Mouse (Mus musculus) left cerebral cortex, postnatal 10 days (tissue): ENCODE results near the gene Txn2. TPM values are rescaled to one million over a fixed set of nuclear protein-coding genes. Genes with fewer than 3 reads are reported as not detected.
A peak's percentile ranks its signal among the peaks of the same experiment; 100 is the strongest.

Source experiments
- DNase-seq, 2 experiments: peaks; one replicate each; pipeline ENCODE4 v3.0.0; 2021 to 2022; ENCODE audit warnings: low spot score in 2 of 2, mixed read lengths in 1 of 2; ENCODE audit errors: extremely low spot score in 1 of 2
- intact Hi-C: fragments of 180-260 bp; cut with DNase I; formaldehyde crosslinking; loops from one replicate; pipeline ENCODE4 v1.15.1; 2025
- total RNA-seq, 2 experiments: library from RNA; stranded (reverse); gene quantifications; 2 replicates each; pipeline ENCODE4 v1.2.3; 2021

Gene Txn2
- total RNA-seq, 2 experiments from 2014 or later, result 108 to 115 TPM

DNA sequence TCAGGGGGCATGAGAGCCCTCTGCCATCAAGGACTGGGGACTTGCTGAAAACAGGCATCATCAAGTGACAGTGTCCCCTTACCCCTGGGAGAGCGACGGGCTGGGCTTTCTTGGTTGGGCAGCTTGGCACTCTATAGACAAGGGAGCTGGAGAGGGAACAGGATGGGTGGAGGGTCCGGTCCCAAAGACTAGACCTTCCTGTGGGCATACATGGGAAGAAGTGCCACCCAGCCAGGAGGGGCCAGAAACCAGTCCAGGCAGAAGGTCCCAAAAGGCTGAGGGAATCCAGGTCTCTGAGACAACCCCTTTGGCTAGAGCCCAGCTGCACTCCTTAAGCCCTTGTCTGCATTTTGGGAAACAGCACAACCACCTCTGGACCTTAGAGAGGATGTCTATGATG, 14.3 kb downstream of the Txn2 start:
- no peak for DNase-seq
- intact Hi-C loops, result no loop called here

DNA sequence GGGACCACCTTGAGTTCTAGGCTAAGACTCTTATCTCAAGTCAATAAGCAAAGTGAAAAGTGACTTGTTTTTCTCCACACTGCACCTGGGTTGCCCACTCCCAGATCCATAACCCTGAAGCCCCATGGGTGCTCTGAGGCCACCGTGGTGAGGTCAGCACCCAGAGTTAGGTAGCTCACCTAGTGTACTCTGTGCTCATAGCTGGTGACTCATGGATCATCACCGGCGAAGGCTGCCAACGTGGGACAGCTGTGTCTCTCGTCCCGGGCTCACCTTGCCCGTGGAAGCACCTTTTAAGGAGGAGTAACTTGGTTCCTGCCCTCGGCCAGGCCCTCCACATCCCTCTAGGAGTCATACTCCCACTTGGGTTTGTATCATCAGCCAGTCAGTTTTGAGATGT, 15.8 kb downstream of the Txn2 start:
- intact Hi-C loops, result no loop called here
- no peak for DNase-seq

DNA sequence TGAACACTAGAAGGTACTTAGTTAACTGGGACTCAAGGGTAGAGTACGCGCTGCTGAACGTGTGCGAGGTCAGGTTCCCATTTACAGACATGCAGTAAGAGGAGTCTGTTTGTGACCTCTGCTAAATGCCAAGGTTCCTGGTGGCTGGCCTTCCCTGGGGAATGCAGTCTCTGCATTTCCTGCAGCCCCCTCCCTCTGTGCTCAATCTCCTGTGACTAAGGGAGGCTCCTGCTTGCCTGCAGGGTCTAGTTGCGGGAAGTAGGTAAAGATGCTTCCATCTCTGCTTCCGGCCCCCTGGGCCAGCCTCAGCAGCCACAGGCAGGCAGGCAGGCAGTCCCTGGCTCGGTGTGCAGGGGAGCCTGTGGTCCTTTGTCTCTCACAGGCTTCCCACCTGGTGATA, 16.2 kb downstream of the Txn2 start:
- intact Hi-C loops, result no loop called here
- DNase-seq, result no peak

DNA sequence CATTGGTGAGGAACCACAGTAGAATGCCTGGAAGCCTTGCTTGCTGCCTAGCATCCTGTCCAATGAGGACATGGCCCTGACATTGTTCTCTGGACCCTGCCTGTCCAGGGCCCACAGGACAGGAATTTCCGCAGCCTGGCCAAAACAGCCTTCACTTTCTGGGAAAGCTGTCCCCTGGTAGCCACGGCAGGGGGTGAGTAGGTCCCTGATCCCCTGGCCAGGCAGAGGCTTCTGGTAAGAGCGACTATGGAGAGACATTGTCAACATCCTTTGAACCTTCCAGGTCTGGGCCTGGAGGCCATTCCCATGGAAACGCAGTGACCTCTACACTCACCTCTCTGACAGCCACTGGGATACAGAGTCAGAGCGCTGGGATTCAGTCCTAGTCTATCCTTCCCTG, 16.8 kb downstream of the Txn2 start:
- intact Hi-C loops, result no loop called here
- peak in 1 of 2 experiments; percentile 71 for DNase-seq

DNA sequence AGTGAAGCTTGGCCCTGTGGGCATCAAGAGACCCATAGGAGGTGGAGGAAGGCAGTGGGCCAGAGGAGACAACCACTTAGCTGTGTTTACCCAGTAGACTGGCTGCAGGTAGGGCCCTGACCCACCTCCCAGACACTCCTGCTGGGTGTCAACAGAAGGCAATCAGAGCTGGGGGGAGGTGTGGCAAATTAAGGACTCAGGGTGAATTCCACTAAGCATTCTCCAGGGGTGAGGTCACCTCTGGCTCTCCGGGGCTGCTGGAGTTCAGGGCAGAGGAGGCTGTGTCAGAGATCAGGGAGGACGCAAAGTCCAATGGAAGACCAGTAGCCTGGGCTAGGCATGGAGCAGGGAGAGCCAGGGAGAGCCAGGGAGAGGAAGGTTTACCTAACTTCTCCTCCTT, 17.7 kb downstream of the Txn2 start:
- intact Hi-C loops, result no loop called here
- DNase-seq, result no peak

DNA sequence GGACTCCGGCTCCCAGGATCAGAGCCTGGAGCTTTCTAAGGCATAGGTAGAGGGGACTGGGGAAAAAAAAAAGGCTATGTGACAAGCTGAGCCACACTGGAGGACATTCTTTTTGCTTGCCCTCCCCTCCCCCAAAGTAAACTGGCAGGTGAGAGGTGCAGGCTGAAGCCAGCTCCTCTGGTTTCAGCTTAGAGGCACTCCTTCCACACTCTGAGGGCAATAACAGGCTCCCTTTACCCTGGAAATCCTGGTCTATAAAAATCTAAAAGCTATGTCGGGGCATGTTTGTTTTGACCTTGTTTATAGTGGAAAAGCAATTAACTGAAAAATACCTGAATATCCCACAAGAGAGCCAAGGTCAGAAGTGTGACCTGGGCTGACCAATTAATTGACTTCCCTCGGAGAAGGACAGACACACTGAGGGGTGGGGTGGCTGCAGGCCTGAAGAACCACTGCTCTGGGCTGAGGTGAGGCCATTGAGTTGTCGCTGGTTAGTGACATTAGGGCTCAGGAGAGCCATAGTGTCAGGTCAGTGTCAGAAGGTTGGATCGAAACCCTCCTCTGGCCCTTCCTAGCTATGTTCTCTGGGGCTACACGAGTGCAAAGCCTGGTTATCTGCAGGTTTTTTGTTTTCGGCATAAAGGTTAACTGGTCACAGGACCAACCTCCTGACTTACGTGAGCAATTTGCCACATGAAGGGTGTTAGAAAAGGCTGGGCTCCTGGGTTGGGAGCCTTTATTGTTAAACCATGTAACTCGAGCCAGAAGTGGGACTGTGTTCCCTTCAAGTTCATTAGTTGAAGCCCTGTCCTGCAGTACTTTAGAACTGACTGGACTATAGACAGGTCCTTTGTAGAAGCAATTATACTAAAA, 20.9 kb downstream of the Txn2 start:
- intact Hi-C loops, result no loop called here
- DNase-seq, result no peak

DNA sequence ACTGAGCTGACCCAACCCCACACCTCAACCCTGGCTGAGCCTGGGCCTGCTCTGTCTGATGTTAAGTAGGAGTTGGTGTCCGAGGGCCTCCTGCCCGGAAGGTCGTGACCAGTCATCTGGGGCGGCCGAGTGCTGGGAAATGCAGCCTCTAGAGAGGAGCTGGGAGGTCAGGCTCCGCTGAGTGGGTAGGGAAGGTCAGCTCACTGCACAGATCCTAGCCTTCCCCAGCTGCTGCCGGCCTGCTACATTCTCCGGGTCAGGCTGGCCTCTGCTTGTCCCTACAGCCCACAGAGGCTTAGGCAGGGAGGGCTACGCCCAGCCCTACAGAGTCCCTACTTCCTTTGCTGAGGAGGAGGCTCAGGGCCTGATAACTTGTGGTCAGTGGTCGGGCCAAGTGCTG, 22.3 kb downstream of the Txn2 start:
- DNase-seq, result no peak
- intact Hi-C loops, result no loop called here

DNA sequence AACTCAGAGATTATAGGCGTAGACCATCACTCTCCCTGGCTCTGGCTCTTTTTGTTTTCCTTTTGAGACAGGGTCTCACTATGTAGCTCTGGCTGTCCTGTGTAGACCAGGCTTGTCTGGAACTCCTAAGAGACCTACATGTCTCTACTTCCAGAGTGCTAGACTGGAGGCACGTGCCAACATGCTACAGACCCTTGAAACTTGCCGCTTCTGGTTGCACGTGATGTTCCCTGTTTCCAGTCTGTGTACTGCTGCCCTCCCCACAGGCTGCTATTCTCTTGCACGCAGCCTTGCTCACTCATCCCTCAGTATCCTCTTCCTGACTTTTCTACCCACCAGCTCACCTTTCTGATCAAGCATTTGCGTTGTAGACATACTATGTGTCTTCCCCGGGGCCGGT, 22.7 kb downstream of the Txn2 start:
- no peak for DNase-seq
- intact Hi-C loops, result no loop called here

DNA sequence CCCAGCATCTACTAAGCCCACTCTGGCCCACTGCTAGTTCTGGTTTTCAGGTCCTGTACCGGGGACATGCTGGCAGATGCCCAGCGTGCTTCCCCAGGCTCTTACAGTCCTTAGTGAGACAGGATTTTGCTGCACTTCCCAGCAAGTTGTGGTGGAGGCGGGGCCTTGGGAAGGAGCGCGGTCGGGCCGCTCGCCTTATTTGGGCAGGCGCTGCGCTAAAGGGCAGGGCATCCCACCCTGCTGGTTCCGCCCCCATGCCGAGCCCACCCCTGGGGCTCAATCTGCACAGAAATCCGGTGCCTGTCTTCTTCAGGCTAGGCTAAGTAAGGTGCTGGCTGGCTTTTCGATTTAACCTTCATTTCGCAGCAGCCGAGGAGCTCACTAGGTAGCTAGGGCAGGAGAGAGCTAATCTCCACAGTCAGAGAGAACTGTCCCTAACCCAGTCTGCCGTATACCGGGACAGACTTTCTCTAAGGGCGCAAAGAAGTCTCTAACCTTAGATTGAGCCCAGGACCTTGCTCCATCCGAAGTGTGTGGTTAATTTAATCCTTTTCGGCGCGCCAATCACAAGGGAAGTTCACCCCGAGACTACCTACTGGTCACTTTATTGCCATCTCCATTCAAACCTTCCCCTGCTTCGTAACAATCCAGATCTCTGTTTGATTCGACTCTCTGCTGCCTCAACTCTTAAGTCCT, 23.4 kb downstream of the Txn2 start:
- intact Hi-C loops, result no loop called here
- peak in 1 of 2 experiments; percentile 85 for DNase-seq

DNA sequence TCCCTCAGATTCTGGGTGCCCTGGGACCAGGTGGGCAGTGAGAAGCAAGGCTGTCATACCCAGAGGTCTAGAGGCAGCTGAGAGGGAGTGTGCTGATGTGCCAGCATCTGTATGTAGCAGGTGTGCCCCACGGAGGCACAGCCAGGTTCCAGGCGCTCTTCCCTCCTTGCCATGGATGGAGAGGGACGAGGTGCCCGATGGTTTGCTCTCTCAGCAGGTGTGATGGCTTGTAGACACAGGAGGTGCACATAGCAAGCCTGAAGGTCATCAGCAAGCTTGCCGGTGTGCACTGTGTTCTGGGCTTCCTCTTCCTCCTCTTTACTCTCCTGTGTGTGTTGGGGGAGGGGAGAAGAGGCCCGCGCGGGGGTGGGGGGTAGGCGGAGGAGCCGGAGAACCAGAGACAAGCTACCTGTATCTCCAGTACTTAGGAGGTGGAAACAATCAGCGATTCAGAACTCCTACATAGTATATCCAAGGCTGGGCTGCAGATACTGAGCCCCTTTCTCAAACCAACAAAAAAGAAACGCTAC, 24.4 kb downstream of the Txn2 start:
- DNase-seq, result no peak
- intact Hi-C loops, result no loop called here

DNA sequence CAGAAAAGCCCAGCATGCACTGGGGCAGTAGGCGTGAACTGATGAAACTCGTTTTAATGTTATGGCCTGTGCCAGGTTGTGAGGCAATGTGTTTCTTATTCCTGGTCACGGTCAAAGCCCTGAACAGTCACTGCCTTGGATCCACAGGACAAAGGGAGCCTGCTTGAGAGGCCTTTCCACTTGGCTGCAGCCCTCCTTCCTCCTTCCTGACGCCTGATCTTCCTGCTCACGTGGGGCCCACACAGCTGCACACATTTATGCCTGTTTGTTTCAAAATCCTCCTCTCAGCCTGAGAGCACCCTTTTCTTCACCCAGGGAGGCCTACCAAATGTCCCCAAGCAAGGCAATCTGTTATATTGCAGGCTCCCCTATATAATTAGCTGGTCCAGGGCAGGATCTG, 25.6 kb downstream of the Txn2 start:
- no peak for DNase-seq
- intact Hi-C loops, result no loop called here

DNA sequence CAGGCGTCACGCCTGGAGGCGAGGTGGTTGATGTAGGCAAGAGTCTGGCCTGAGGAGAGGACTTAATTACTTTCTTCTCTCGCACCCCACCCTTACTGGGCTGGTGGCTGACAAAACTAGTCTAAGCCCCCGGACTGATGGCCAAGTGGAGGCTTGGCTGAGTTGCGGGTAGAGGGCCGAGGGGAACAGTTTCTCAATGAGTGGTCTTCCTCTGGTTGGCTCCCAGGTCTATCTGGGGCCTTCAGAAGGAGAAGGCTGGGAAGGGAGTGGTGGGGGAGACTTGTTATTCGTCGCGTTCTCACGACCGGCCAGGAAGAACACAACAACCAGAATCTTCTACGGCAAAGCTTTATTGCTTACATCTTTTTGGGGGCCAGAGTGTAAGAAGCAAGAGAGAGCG, 33.9 kb downstream of the Txn2 start:
- intact Hi-C loops, result no loop called here

DNA sequence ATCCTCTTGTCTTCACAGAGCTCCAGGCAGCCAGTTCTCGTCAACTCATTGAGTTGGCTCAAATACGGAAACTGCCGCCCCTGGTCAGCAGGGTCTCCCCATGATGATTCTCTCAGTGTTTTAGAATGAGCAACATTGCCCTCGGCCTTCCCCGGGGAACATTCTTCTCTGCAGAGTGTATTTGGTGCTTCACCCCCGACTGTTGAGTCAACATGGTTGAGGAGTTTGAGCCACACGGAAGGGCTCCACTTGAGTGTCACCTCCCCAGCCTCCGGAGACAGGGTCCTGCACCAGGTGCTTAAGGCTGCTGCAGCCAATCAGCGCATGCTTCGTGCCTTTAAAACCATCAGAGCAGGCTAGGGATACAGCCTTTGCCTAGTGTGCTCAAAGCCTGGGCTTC, 35.5 kb downstream of the Txn2 start:
- no peak for DNase-seq
- intact Hi-C loops, result no loop called here

More for the DNA sequence above, 33.9 kb downstream of the Txn2 start:
- DNase-seq, result no peak

DNA sequence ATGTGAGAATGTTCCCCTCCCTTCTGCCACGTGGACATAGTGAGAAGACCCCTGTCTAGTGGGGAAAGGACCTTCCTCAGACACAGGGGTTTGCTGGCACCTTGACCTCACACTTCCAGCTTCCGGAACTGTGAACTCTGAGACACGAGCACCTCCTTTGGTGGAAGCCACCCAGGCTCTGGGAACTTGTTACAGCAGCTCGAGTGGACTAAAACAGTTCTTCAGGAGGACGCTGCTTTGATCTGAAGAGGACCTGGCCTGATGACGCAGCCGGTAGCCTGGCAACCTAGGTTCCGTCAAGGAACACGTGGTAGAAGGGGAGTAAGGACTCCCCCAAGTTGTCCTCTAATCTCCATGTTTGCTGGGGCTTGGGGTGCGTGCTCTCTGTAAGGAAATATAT, 36.4 kb downstream of the Txn2 start:
- intact Hi-C loops, result no loop called here
- no peak for DNase-seq

DNA sequence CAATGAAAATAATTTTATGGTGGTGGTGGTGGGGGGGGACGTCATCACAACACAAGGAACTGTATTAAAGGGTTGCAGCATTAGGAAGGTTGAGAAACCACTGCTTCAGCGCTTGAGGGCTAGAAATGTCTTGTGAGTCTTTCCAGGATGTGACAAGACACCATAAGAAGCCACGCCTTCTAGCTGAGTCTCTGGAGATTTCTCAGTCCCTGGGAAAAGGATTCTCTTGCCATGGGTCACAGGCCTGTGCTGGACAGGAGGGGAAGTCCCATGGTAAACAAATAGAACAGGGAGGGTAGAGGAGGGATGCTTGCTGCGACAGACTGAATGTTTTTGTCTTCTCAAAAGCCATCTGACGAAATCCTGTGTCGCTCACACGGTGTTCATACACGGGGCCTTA, 37.0 kb downstream of the Txn2 start:
- DNase-seq, result peak in 1 of 2 experiments; percentile 66
- intact Hi-C loops, result no loop called here

DNA sequence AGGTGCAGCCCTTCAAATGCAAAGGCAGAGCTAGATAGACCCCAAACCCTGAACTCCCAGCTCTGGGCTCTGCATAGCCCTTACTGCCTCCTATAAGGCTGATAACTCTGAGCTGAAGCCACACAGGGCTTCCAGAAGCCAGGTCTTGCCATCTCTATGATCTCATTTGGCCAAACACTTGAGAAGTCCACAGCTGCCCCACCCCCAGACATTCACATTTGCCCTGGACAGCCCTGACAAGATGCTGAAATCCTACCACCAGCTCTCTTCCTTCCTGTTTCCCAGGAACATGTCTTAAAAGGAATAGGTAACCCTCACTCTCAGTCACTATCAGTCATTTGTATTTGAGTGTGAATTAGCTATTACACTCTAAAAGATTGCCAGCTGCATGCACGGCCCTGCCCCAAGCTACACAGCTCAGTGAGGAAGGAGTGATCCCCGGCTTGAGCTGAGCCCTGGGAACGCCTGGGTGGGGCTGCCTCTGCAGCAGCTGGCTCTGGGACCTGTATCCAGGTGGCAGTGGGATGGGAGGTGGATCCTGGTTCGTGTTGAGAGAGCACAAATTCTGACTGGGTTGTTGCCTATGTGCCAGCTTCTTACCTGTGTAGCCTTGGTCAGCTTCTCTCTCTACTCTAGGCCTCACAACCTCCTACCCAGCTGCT, 38.9 kb downstream of the Txn2 start:
- no peak for DNase-seq
- intact Hi-C loops, result no loop called here

DNA sequence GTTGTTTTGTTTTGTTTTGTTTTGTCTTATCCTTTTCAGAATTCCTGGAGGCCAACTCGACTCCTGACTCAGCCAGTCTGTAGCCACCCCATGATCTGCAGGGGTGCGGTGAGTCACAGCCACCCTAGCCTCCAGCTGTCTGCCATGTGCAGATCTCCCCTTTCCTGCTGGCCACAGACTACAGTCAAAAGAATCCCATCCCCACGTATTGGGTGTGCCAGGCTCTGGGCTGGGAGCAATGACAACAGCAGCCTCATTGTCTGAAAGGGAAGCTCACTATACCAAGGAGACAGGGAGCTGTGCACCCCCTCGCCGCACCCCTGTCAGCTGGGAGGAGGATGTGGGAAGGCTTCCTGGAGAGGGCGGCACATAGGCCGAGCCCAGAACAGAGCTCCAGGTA, 40.5 kb downstream of the Txn2 start:
- no peak for DNase-seq
- intact Hi-C loops, result no loop called here

DNA sequence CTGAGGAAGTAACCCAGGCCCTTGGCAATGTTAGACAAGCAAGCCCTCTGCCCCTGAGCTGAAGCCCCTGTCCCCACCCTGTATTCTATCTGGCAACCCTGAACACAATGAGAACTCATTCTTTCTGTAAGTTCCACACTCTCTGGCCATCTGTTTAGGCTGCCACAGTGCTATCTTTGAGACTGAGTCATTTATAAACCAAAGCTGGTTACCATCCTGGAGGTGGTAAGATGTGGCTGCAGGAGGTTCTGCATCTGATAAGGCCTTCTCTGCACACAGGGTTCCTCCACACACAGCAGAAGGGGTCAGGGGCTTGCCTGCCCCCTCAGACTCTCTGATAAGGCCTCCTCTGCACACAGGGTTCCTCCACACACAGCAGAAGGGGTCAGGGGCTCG, 41.7 kb downstream of the Txn2 start:
- intact Hi-C loops, result no loop called here
- DNase-seq, result no peak

DNA sequence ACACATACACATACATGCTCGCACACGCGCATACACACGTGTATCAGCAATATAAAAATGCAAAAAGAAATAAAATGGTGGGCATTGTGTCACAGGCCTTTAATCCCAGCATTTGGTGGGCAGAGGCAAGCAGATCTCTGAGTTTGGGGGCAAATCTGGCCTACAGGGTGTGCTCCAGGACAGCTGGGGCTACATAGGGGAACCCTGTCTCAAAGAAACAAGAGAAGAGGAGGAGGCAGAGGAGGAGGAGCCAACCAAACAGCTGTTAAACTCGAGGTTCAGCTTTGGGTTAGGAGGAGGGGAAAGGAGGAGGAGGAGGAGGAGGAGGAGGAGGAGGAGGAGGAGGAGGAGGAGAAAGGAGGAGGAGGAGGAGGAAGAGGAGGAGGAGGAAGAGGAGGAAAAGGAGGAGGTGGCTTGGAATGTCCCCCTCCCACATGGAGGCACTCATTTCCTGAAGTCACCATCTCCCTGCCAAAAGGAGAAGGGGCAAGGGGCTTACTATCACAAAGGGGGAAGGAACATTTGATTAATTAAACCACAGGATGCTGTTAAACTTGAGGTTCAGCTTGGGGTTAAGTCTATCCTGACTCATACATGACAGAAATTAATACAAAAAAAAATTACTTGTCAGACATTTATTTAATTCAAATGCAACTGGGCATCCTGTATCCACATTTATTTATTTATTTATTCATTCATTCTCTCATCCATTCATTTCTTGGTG, 42.3 kb downstream of the Txn2 start:
- peak in 1 of 2 experiments; percentile 4 for DNase-seq
- intact Hi-C loops, result no loop called here
